Mouse (Mus musculus): ENCODE data around the gene Idh1.

Idh1 gene

DNA sequence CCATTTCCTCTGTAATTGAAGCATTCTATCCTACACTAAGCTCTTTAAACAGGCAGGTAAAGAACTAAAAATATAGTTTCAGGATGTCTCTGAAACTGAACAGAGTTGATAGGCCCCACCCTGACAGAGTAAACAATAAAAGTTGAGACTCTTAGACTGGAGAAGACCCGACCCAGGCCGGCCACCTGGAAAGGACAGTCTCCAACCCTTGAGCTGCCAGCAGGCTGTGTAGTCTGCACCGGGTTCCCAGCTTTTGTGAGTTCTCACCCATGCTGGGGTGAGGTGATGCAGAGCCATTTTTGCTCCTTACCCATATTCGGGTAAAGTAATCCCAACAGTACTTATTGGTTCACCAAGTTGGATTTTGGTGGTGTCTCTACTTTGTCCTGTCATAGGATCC, 10.1 kb downstream of the Idh1 start:
- DNase-seq: no peak

DNA sequence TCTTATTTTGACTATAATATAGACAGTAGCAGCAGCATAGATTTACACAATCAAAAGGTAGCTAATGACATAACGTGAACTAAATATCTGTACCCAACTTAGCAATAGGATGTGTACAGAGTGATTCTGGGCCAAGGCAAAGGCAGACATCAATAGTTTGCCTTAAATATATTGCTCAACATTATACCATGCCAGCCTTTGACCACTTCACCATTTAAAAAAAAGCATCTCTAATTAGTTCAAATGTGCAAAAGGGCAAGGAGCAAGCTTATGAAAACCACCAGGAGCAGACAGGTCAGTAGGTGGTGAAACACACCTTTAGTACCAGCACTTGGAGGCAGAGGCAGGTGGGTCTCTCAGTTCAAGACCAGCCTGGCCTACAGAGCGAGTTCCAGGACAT, 12.6 kb downstream of the Idh1 start:
- no peak for DNase-seq

DNA sequence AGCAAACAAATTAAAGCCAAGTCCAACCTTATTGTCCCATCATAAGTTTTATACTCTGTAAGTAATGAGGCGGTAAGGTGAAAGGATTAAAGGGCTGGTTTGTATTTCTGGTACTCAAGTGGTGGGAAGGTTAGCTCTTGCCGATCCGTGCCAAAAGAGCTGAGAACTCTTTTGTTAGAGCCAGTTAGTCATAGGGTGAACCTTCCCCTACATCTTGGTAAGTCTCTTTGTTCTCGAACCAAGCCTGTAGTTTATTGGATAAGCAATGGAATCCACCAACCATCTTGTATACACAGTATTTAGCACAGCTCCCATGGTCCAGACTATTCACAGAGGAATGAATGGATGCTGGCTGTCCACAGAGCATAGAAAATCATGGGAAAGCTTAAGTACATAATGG, 14.7 kb downstream of the Idh1 start:
- no peak for DNase-seq

DNA sequence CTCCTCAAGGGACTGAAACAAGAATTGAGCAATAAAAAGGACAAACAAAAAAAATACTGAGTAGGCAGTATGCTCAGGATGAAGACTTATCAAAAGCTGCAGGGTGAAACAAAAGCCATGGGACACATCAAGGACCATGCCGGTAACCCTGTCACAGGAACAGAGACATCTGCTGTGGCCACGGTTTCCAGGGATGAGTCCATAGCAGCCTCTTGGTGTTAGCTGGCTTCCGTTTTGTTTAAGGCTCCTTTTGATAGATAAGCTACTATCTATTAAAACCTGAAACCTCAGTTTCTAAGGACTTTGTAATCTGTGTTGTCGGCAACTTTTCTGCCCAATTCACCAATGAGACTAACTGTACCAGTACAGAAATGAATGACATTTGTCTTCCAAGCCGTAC, 16.4 kb downstream of the Idh1 start:
- DNase-seq: no peak

DNA sequence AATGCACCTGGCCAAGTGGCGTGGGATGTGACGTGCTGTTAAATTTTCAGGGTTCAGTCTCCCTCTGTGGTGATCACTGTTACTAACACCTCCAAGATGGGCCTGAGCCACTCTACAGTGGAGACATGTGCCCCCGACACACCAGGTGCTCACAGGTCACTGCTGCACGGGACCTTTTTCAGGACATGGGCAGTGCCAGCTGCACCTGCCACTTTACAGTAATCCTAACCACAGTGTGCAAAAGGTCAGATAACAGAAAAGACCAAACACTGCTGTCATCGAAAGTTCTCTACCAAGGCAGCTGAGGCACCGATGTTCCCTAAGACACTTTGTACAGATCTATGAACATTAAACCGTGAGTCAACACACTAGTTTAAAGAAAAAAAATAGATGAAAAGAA, 16.8 kb downstream of the Idh1 start:
- DNase-seq: no peak

DNA sequence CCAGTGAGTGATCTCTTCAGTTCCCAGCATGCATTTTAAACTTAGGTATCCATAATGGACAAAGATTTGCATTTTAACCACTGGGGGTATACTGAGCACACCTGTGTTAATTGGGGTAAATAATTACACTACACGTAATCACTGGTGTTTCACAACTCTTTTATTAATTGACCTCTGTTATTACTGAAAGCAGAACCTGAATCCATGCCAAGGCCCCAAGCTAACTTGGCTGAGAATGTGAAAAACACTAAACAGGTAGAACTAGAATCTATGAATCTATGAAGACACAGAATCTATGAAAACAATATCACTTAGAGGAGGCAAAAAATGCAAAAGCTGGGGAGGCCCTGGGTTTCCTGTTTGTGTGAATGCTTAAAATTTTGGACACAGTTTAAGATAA, 18.8 kb downstream of the Idh1 start:
- DNase-seq: no peak

DNA sequence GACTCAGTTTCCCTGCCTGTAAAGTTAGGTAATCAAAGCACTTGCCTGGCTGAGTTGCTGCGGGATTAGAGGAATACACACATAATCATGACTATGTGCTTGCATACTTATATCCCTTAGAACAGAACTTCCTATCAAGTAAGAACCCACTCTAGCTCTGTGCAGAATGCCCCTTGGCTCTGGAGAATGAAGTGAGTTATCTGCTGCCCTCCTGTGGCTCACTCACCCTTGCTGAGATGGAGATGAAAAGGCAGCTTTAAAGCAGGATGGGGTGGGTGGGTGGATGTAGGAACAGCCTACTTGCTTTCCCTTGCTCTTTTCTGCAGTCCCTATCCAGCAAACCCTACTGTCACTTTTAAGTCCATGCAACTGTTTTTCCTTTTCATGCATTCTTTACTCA, 24.1 kb downstream of the Idh1 start:
- peak; percentile 27 for DNase-seq

DNA sequence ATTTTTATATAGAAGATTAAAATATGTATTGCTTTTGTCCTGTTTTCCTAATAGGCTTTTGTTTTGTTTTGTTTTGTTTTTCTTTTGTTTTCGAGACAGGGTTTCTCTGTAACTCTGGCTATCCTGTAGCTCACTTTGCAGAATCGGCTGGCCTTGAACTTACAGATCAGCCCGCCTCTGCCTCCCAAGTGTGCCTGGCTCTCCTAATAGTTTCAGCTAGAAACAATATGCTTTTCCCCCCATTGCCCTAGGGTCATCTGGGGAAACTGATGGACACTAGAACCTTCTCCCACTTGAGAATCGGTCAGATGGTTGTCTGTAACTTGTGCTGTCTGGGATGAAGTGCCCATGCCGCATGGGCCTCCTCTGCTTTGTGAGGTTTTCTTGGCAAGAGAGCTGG, 30.2 kb downstream of the Idh1 start:
- DNase-seq: no peak

DNA sequence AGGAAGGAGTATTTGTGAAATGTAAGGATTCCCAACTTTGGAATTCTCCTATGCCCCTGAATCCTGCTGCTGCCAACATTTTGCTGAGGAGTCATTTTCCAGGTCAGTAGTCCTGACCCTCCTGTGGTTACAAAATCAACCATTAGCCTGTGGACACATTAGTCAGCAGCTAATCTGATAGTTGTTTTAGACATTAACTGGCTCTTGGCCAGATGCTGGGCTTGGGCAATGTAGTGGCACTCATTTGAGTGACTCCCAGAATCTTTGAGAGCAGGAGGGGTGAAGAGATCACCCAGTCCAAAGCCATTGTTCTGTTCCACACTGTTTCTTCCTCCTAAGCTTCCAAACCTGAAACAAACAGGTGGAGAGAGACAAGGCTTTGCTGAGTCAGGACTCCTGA, 31.5 kb downstream of the Idh1 start:
- peak; percentile 79 for DNase-seq

DNA sequence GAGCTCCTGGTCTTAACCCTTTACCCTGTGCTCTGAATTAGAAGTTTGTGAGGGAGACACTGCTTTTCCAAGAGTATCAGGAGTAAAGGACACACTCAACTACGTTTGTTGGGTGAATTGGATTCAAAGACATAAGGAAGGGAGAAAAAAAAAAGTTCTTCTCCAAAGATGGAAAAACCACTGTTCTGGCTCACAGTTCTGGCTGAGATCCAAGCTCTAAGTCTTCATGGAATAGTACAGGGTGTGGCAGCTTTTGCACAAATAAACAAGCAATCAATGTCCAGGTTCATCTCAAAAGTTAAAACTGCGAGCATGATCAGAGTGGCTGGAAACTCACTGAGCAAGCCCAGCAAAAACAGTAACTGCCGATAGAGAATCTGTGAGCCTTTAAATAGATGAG, 38.3 kb downstream of the Idh1 start:
- DNase-seq: no peak

DNA sequence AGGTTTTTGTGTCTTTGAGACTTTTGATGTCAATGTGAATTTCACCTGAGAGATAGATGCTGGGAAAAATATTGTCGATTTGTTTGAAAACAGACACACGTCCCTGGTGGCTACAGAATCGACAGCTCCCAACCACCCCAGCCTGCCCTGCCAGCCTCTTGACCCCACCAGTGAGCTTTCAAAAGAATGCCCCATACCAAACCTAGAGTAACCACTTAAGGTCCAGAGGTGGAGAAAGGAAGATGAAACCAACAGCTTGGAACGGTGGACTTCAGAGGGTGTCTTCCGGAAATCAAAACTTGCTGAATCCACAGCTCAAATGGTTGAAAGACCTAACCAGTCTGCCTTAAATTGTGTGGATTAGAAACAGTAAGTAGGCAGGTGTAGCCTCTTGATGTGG, 39.0 kb downstream of the Idh1 start:
- DNase-seq: no peak

DNA sequence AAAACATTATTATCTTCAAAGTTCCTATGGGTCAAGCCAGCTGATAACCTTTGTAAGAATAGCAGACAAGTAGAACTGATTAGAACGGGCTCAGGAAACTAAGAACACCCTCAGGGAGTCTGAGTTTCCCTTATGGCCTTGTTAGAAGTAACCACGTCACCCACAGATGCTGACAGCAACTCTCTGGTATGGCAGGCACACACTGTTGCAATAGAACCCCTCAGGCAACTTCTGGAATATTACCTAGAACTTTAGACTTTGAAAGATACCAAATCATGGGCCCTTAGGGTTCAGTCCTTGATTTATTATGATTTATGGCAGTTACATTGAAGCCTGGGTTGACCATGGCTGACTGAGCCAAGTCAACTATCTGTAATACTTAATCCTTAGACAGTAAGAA, 39.7 kb downstream of the Idh1 start:
- no peak for DNase-seq

DNA sequence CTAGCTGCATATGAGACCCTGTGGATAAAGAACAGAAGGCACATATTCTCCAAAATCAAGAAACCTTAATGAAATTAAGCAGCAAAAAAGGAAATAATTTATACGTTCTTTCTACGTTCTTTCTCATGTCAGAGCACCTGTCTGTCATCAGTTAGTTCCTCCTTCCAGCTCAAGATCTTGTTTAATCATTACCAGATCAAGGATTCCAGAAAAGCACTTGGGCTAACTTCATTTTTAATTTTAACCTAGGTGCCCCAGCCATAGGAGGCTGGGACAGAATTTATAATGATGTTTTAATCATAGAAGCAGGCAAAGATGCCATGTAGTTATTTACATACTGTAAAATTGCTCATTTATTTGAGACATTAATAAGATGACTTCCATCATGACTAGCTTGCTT, 41.5 kb downstream of the Idh1 start:
- no peak for DNase-seq

DNA sequence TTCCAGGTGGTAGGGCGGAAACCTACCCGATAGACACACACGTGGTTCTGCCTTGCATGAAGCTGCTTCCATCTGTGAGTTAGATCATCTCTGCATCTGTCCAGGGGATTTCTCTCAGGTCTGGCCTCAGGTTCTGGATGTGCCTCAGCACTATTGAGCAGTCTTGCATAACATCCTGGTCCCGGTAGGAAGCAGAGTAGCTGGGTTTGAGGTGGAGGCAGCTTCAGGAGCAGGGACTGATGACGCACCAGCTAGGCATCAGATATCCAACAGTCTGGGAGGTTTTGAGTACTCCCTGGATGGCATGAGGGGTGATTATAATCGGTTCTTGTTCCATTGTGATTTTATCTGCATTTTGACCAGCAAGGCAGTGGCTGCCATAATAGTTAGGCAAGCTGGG, 48.7 kb downstream of the Idh1 start:
- DNase-seq: no peak

DNA sequence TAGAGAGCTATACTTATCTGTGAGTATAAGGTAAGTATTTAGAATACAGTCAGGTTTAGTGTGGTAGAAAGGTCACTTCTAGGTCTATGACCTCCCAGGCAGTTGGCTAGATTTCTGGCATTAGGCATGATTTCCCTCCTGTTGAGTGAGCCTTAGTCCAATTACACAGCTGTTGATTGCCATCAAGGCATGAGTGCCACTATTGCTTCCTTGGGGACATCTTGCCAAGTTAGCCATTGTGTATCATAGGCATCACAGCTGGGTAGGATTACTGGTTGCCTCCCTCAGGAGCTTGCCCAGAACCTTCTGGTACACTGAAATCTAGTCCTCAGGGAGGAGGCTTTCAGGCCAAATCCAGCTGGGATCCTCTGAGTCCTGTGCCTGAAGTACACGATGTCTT, 53.5 kb downstream of the Idh1 start:
- DNase-seq: no peak

DNA sequence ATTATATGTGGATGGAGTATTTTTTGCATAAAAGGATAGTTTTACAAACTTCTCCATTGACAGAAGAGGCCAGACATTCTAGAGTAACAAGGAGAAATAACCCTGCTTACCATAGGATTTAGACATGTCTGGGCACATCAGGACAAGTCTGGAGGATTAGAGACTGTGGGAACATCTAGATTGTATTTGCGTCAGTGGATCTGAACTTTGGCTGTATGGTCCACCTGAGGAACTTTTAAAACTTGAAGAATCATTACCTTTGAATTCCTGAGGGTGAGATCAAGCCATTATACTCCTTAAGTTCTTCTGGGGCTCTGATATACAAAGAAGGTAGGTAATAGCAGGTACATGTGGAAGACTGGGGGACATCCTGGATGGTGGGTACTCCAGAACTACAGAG, 54.6 kb downstream of the Idh1 start:
- DNase-seq: no peak

DNA sequence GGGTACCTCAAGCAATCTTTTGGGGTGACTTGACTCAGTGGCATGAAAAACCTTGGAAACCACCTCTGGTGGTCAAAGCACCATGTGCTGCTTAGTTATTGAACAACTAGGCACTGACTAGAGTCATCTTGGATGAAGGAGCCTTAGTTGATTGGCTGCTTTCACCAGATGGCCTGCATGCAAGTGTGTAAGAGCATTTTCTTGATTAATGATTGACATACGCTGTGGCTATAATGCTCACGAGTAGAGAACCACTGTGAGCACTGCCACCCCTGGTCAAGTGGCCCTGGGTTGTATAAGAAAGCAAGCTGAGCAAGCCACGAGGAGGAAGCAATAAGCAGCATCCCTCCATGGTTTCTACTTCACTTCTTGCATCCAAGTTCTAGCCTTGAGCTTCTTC, 56.1 kb downstream of the Idh1 start:
- no peak for DNase-seq

DNA sequence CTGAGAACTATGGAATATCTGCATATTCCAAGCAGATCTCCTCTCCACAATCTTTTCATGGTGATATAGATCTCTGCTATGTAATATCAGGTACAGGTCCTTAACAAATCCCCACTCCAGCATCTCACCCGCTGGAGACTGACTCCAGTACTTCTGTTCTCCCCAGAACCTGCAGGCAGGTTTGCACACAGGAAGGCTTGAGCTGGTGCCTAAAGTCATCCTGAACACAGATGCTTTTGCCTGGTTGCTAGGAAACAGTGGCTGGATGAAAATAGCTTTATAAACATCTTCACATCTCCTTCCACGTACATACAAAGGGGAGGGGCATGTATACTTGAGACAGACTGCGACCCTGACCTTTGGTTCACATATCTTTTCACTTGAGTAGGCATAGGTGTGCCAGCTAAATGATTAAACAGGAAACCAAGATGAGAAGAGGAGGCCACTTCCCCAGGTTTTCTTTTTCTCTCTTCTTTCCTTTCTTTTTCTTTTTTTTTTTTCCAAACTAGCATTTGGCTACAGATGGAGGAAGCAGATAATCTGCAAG, 56.6 kb downstream of the Idh1 start:
- no peak for DNase-seq

DNA sequence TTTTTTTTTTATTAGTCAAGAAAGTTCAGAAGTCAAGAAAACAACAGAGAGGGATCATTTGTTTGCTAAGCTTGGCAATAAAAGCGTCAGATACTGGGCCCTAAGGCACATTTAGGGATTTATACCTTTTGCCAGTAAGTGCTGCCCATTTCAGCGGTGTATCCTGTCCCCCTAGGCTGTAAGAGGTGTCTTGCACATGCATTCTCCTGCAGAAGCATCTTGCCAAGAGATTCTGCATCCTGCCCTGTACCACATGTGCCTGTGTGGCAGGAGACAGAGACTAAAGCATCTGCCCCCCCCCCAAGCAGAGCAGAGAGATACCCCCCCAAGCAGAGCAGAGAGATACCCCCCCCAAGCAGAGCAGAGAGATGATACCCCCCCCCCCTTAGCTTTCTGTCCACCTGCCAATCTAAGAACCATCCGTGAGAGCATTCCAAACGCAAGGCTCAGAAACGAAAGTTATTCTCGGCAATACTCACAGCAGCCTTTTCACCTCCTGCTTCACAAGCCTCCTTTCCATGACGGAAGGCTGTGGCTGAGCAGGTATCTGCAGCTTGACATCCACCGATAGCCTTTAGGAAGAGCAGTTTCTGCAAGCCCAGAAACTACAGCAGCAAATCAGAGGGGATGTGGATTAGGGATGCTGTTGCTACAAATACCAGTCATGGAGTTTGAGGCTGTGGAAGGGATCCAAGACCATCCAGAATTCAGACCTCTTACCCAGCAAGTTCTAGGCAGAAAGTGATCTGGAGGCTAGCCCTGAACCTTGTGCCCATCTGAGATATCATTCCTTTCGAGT, 63.5 kb downstream of the Idh1 start, which contains the start of gene D630023F18Rik:
TSS of gene D630023F18Rik (minus strand) at position 641 of the 799 bp plus-strand sequence.
- no peak for DNase-seq

DNA sequence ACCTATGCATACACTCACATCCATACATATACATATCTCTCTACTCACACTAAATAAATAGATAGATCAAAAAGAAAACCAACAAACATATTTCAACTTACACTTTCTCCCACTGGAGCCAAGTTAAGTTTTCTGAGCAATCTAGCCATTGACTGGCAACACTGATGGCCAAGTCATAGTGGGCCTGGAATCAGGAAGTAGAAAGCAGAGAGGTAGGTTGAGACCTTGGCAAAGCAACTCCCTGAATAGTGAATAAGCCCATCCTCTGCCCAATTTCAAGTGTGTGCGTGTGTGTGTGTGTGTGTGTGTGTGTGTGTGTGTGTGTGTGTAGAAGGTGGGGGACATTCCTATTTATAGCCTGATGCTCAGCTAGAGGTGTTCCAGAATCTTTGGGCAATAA, 66.9 kb downstream of the Idh1 start, which contains the start of gene Gm28845:
TSS of gene Gm28845 (minus strand) at position 121 of the 400 bp plus-strand sequence.
- no peak for DNase-seq

DNA sequence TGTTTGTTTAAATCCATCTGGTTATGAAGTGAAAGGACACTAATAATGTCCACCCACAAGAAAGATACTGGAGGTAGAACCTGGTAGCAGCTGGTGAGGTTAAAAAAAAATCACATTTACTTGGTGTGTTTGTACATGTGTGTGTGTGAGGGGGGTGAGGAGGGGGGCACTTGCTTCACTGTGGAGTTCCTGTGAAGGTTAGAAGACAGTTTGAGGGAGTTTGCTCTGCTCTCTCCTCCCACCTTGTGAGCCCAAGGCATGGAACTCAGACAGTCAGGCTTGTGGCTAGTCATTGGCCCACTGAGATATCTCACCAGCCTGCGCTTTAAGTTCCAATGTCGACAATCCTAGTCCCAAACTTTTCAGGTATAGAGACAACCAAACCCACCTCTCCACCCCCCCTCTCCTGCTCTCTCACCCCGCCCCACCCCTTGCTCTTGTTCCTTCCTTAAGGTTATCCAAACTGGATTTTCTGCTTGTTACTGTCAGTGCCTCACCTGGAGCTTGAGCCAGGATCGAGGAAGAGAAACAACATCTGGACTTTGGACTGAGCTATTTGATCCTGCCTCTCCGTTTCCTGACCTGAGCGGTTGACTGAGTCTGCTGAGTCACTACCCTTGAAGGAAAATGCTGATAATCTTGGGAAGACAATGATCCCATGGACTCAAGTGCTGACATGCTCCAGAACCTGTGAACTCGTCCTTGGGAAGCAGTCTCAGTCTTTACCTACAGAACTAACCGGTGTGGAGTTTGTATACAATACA, 68.0 kb downstream of the Idh1 start:
- DNase-seq: peak; percentile 49

DNA sequence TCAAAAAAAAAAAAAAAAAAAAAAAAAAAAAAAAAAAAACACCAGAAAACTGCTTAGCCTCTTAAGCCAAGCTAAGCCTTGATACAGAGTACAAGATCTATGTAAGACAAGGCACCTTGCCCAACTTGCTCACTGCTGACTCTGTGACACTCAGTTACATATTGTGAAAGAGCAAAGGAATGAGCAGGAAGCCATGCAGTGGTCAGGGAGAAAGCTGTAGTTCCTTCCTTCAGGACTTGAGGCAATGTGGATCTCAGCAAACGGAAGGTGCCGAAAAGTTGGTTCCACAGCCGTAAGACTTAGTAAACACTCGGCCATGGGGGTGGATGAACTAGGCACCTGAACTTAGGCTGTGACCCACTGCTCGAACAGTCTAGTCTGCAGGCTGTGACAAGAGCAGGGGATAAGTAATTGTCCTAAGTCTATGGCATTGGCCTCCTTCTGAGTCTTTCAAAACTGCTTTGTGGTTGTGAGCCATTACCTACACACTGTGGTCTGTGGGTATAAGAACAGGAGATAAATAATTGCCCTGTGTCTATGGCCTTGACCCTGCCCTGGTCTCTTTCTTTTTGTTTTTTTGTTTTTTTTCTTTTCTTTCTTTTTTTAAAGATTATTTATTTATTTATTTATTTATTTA, 72.6 kb downstream of the Idh1 start:
- DNase-seq: peak; percentile 21

DNA sequence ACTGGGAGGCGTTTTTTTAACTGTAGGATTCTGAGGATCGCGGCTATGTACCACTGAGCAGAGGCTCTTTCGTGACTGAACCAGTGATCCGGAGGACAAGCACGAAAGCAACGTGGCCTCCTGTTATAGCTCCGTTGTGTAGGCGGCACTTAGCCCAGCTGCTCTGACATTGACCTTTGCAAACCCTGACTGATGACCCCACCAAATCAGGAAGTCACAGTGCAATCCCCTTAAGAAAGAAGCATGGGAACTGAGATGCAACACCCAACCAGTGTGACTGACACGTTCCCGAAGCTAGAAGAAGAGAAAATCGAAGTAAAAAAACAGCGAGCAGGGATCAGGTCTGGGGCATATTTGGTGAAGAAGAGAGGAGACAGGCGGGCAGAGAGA, 73.5 kb downstream of the Idh1 start:
- DNase-seq: peak; percentile 20
